ENCODE assay signal across 16 mouse cellular contexts in genomic region chr17:48416011-48416410, GRCm38 (mm10). TPM values are rescaled to one million over a fixed set of nuclear protein-coding genes. Genes with fewer than 3 reads are reported as not detected.
DNase-seq lines count a peak whose midpoint lies in the region; ATAC-seq and TF ChIP-seq lines count a peak whose summit lies in the region.
"Had no signal": no experiment of that assay in that cellular context is flagged by ENCODE, and none has a peak within 500 bp of the region (broad histone marks: within the 10 kb centered on the region; RNA-seq: fewer than 3 reads in every experiment).

No protein-coding gene starts in this region.

- H3K27ac ChIP-seq in heart, postnatal 0 days (ENCODE audit: low read depth): peak overlapping the region; percentile 36
- H3K27ac ChIP-seq in lung, postnatal 0 days (ENCODE audit: low read length): no peak overlapping the region
- H3K27ac ChIP-seq: forebrain, embryonic 10.5 days; midbrain, embryonic 13.5 days had no signal

- WGBS in heart, postnatal 0 days: 48% methylated on average over 7 of the region's 7 CpGs
- 54% methylated on average over 7 of the region's 7 CpGs for WGBS in lung, postnatal 0 days

- no peak overlapping the region for H3K4me3 ChIP-seq in heart, postnatal 0 days (ENCODE audit: low read depth, low read length)
- H3K4me3 ChIP-seq in lung, postnatal 0 days (ENCODE audit: low read depth, low read length): no peak overlapping the region
- H3K4me3 ChIP-seq: forebrain, embryonic 10.5 days; limb, embryonic 15.5 days; midbrain, embryonic 13.5 days had no signal

- intact Hi-C loops in heart, postnatal 14 days (cut with DNase I): loop anchor here (2.0 kb wide), 1 partner anchor 51 kb away; no protein-coding TSS in a partner anchor

- peaks cover 73% of the 10 kb centered on the region for H3K36me3 ChIP-seq in heart, postnatal 0 days (replicated peaks; ENCODE audit: control insufficient read depth, insufficient read depth, low read length)
- 0 out of 2 replicates have a peak, but pooled peaks cover 11% of the 10 kb centered on the region for H3K36me3 ChIP-seq in lung, postnatal 0 days (ENCODE audit: insufficient read depth, low read length)

- TF ChIP-seq CTCF in heart, postnatal 0 days (IDR thresholded peaks at IDR 0.05; ENCODE audit: low read depth): no peak
- no peak for TF ChIP-seq CTCF in lung, postnatal 0 days (IDR thresholded peaks at IDR 0.05)

- H3K4me1 ChIP-seq in heart, postnatal 0 days (ENCODE audit: control insufficient read depth, insufficient read depth): 0 out of 2 replicates have a peak, but pooled peaks cover 8% of the 10 kb centered on the region
- peaks cover 4% of the 10 kb centered on the region; the same call in 1 of the 2 replicates for H3K4me1 ChIP-seq in lung, postnatal 0 days (ENCODE audit: insufficient read depth, low read depth, low read length)

- 0 out of 2 replicates have a peak, but pooled peaks have one; percentile 27 for TF ChIP-seq EP300 in heart, postnatal 0 days (IDR thresholded peaks at IDR 0.05; ENCODE audit: low read depth)
- TF ChIP-seq EP300 in lung, postnatal 0 days (IDR thresholded peaks at IDR 0.05): no peak

- H3K4me2 ChIP-seq in heart, postnatal 0 days (ENCODE audit: low read depth, low read length): no peak overlapping the region
- H3K4me2 ChIP-seq in lung, postnatal 0 days (replicated peaks; ENCODE audit: low read depth, low read length): no peak overlapping the region
- H3K4me2 ChIP-seq: limb, embryonic 15.5 days; midbrain, embryonic 13.5 days had no signal

- peak; percentile 53 for DNase-seq in heart, postnatal 0 days (ENCODE audit: low spot score)
- no peak for DNase-seq in heart, postnatal 14 days
- DNase-seq in lung, postnatal 0 days (ENCODE audit: low spot score): peak; percentile 11
- DNase-seq in lung, adult 18-20 months: no peak
- peak; percentile 77 for DNase-seq in cerebellum, adult 9-11 months
- DNase-seq in kidney, postnatal 4 days: peak; percentile 27 to 32
- no peak for DNase-seq in right cerebral cortex, postnatal 36 days (ENCODE audit: low spot score in 2 of 2)
- DNase-seq: lung, postnatal 14 days; retina, postnatal 1 day had no signal

- H3K9me3 ChIP-seq in heart, postnatal 0 days (replicated peaks; ENCODE audit: control insufficient read depth, low read length): no peaks in the 10 kb centered on the region
- H3K9me3 ChIP-seq in lung, postnatal 0 days (ENCODE audit: low read length): no peaks in the 10 kb centered on the region
- H3K9me3 ChIP-seq: forebrain, embryonic 10.5 days; limb, embryonic 15.5 days; midbrain, embryonic 13.5 days had no signal

- ATAC-seq in heart, postnatal 0 days (ENCODE audit: insufficient read depth, low read depth): peak; percentile 50; the same call in 1 of the 2 replicates
- ATAC-seq in lung, postnatal 0 days: peak; percentile 47; the same call in 1 of the 2 replicates

- no peaks in the 10 kb centered on the region for H3K27me3 ChIP-seq in heart, postnatal 0 days (ENCODE audit: control insufficient read depth, insufficient read depth, low read length)
- no peaks in the 10 kb centered on the region for H3K27me3 ChIP-seq in lung, postnatal 0 days (replicated peaks; ENCODE audit: insufficient read depth, low read length)
- H3K27me3 ChIP-seq: limb, embryonic 15.5 days; midbrain, embryonic 13.5 days; Patski had no signal

- 0 out of 2 replicates have a peak overlapping the region, but pooled peaks have one; percentile 2 for H3K9ac ChIP-seq in heart, postnatal 0 days (replicated peaks; ENCODE audit: low read depth, low read length)
- H3K9ac ChIP-seq in lung, postnatal 0 days (replicated peaks; ENCODE audit: low read depth): no peak overlapping the region
- H3K9ac ChIP-seq: limb, embryonic 15.5 days; midbrain, embryonic 13.5 days had no signal

RNA-seq across cellular contexts. Expression of gene Oard1, which starts 6.2 kb away (rescaled TPM):
- 7.1 and 12.9 TPM in 2 replicates for total RNA-seq in heart, postnatal 0 days (2014; rRNA removed; ENCODE audit: low replicate concordance)
- 30.3 and 31.4 TPM in 2 replicates for polyA plus RNA-seq in heart, postnatal 0 days (2015; fragmentation: Nextera tagmentation; extraction: Ambion mirVana)
- total RNA-seq in heart, postnatal 14 days (2021): 10 to 100 TPM; 10.7 to 12.9 TPM
- 43.9 and 45.8 TPM in 2 replicates for polyA plus RNA-seq in lung, postnatal 0 days (2015; fragmentation: Nextera tagmentation; extraction: Ambion mirVana)

RNA-seq across cellular contexts. Expression of gene Nfya, which starts 6.3 kb away (rescaled TPM):
- total RNA-seq in heart, postnatal 0 days (2014; rRNA removed; ENCODE audit: low replicate concordance): 19.0 and 27.4 TPM in 2 replicates
- polyA plus RNA-seq in heart, postnatal 0 days (2015; fragmentation: Nextera tagmentation; extraction: Ambion mirVana): 4.7 and 5.5 TPM in 2 replicates
- total RNA-seq in heart, postnatal 14 days (2021): 10 to 100 TPM; 24.3 to 26.5 TPM
- 5.6 and 8.5 TPM in 2 replicates for polyA plus RNA-seq in lung, postnatal 0 days (2015; fragmentation: Nextera tagmentation; extraction: Ambion mirVana)

RNA-seq across cellular contexts. Expression of gene Apobec2, which starts 16.7 kb away (rescaled TPM):
- 319 and 325 TPM in 2 replicates for total RNA-seq in heart, postnatal 0 days (2014; rRNA removed; ENCODE audit: low replicate concordance)
- polyA plus RNA-seq in heart, postnatal 0 days (2015; fragmentation: Nextera tagmentation; extraction: Ambion mirVana): 265 and 267 TPM in 2 replicates
- 100 to 1,000 TPM; 243 TPM for total RNA-seq in heart, postnatal 14 days (2021)
- polyA plus RNA-seq in lung, postnatal 0 days (2015; fragmentation: Nextera tagmentation; extraction: Ambion mirVana): 5.6 and 6.5 TPM in 2 replicates
- total RNA-seq: hematopoietic stem cell, adult 5-6 weeks; layer of hippocampus, postnatal 36 days had no signal

RNA-seq across cellular contexts. Expression of gene Tspo2, which starts 35.3 kb away (rescaled TPM):
- total RNA-seq in heart, postnatal 0 days (2014; rRNA removed; ENCODE audit: low replicate concordance): not detected in 2 replicates
- 0.63 and 0.75 TPM in 2 replicates for polyA plus RNA-seq in heart, postnatal 0 days (2015; fragmentation: Nextera tagmentation; extraction: Ambion mirVana)
- 1 to 10 TPM in 1 of 2 experiments, under 1 TPM in 1; 0.96 to 1.8 TPM for total RNA-seq in heart, postnatal 14 days (2021)
- 2.0 and 3.1 TPM in 2 replicates for polyA plus RNA-seq in lung, postnatal 0 days (2015; fragmentation: Nextera tagmentation; extraction: Ambion mirVana)
- total RNA-seq: adrenal gland, adult 18-20 months; layer of hippocampus, postnatal 36 days had no signal
- polyA plus RNA-seq: forebrain, embryonic 10.5 days had no signal

RNA-seq across cellular contexts. Expression of gene Unc5cl, which starts 38.7 kb away (rescaled TPM):
- 1.4 TPM in 1 of 2 replicates, not detected in the other for total RNA-seq in heart, postnatal 0 days (2014; rRNA removed; ENCODE audit: low replicate concordance)
- polyA plus RNA-seq in heart, postnatal 0 days (2015; fragmentation: Nextera tagmentation; extraction: Ambion mirVana): 0.14 TPM in 1 of 2 replicates, not detected in the other
- under 1 TPM; 0.17 to 0.83 TPM for total RNA-seq in heart, postnatal 14 days (2021)
- polyA plus RNA-seq in lung, postnatal 0 days (2015; fragmentation: Nextera tagmentation; extraction: Ambion mirVana): 0.44 and 0.69 TPM in 2 replicates

Comparison
In these comparisons a context has a peak if more than half of its experiments do, and no peak if none do; other contexts are left out.
1. DNase-seq: peak in heart, postnatal 0 days (single experiment), lung, postnatal 0 days (single experiment), cerebellum, adult 9-11 months (single experiment) and kidney, postnatal 4 days (2 of 2); none in heart, postnatal 14 days (0 of 2), lung, adult 18-20 months (0 of 2) and right cerebral cortex, postnatal 36 days (0 of 2).